Mouse (Mus musculus) myocyte (in vitro differentiated cells): ENCODE results near the gene Dnmt3a. TPM values are rescaled to one million over a fixed set of nuclear protein-coding genes. Genes with fewer than 3 reads are reported as not detected.
A peak's percentile ranks its signal among the peaks of the same experiment; 100 is the strongest.

Experiments used
- H3K27me3 ChIP-seq: one replicate; pipeline ENCODE4 v1.6.1; 2011; ENCODE audit not compliant: control insufficient read depth, insufficient read depth, insufficient read length
- H3K36me3 ChIP-seq: one replicate; pipeline ENCODE4 v1.6.1; 2011; ENCODE audit not compliant: control insufficient read depth, insufficient read depth
- H3K4me2 ChIP-seq: one replicate; pipeline ENCODE4 v1.6.1; 2011; ENCODE audit warnings: low read depth, control low read depth
- H3K4me3 ChIP-seq: one replicate; pipeline ENCODE4 v1.5.1; 2011; ENCODE audit warnings: mild to moderate bottlenecking, control low read depth, moderate library complexity
- H3K79me2 ChIP-seq: one replicate; pipeline ENCODE4 v1.6.1; 2011; ENCODE audit not compliant: control insufficient read depth, insufficient read depth
- H3ac ChIP-seq: one replicate; pipeline ENCODE4 v1.6.1; 2011; ENCODE audit not compliant: control insufficient read depth, insufficient read length
- CEBPB ChIP-seq: IDR thresholded peaks from 2 replicates; pipeline ENCODE4 v1.6.1; 2011; ENCODE audit warnings: mild to moderate bottlenecking, moderate library complexity; ENCODE audit not compliant: poor library complexity, insufficient read depth, severe bottlenecking
- E2F4 ChIP-seq: IDR thresholded peaks from one replicate; pipeline ENCODE4 v1.6.1; 2011; ENCODE audit warnings: mild to moderate bottlenecking, control low read depth, moderate library complexity; ENCODE audit not compliant: insufficient read depth
- MAX ChIP-seq: IDR thresholded peaks from one replicate; pipeline ENCODE4 v1.6.1; 2011; ENCODE audit warnings: low read depth, mild to moderate bottlenecking, control low read depth
- MYOD1 ChIP-seq, 3 experiments: IDR thresholded peaks; one replicate each; pipeline ENCODE4 v1.6.1; 2011; ENCODE audit warnings: control low read depth in 2 of 3, low read depth in 2 of 3, mild to moderate bottlenecking in 2 of 3, moderate library complexity in 1 of 3; ENCODE audit not compliant: insufficient read length in 2 of 3, control insufficient read depth in 1 of 3
- MYOG ChIP-seq, 3 experiments: IDR thresholded peaks; one replicate each; pipeline ENCODE4 v1.6.1; 2011; ENCODE audit warnings: control low read depth in 2 of 3, low read depth in 2 of 3, mild to moderate bottlenecking in 2 of 3; ENCODE audit not compliant: insufficient read length in 2 of 3, control insufficient read depth in 1 of 3, insufficient read depth in 1 of 3
- POLR2A ChIP-seq: IDR thresholded peaks from one replicate; pipeline ENCODE4 v1.6.1; 2011; ENCODE audit warnings: low read depth, mild to moderate bottlenecking, control low read depth, moderate library complexity; ENCODE audit not compliant: insufficient read length
- POLR2AphosphoS2 ChIP-seq: IDR thresholded peaks from one replicate; pipeline ENCODE4 v1.6.1; 2011; ENCODE audit warnings: low read depth, control low read depth; ENCODE audit not compliant: insufficient read length
- REST ChIP-seq: IDR thresholded peaks from one replicate; pipeline ENCODE4 v1.6.1; 2011; ENCODE audit warnings: mild to moderate bottlenecking, control low read depth, moderate library complexity; ENCODE audit not compliant: insufficient read depth, insufficient read length
- SRF ChIP-seq: IDR thresholded peaks from one replicate; pipeline ENCODE4 v1.6.1; 2011; ENCODE audit warnings: low read depth; ENCODE audit not compliant: control insufficient read depth, insufficient read length
- TCF12 ChIP-seq: IDR thresholded peaks from one replicate; pipeline ENCODE4 v1.6.1; 2011; ENCODE audit warnings: mild to moderate bottlenecking, control low read depth; ENCODE audit not compliant: poor library complexity, insufficient read depth, severe bottlenecking
- TCF3 ChIP-seq: IDR thresholded peaks from one replicate; pipeline ENCODE4 v1.6.1; 2011; ENCODE audit warnings: low read depth, control low read depth; ENCODE audit not compliant: insufficient read length
- USF1 ChIP-seq: IDR thresholded peaks from one replicate; pipeline ENCODE4 v1.6.1; 2011; ENCODE audit warnings: low read depth, mild to moderate bottlenecking, control low read depth, moderate library complexity
- polyA plus RNA-seq: library from polyadenylated mRNA; unstranded; fragments of >200 nt; fragmentation: generic; extraction: Trizol; gene quantifications from one replicate; pipeline ENCODE4 v1.2.1, GENCODE M21; 2012; ENCODE audit warnings: missing spikeins

Gene Dnmt3a
- polyA plus RNA-seq, 1 experiment = 4.6 TPM

DNA sequence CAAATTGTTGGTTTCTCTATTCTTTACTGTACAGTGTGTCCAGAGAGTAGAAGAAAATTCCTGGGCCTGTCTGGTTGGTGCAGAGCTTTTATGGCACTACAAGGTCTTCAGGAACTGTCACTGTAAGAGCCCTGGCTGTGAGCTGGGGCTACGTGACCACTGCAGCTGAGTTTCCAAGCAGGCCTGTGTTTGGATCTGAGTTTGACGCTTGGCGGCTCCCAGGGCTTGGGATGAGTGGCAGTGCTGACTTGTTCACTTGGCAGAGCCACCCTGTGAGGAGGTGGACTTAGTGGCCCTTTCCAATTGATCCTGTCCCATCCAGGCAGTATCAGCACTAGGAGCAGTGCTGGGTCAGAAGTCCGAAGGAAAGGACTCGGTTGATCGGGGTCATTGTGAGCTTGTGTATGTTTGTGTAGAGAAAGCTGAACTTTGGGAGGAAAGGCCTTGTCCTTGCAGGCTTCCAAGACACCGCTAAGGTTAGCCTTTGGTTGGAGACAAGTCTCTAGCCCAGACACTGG, 106.1 kb downstream of the Dnmt3a start:
- Histone ChIP-seq H3K4me2 (no peak overlapping the region), H3K36me3 (no peaks in the 10 kb centered on the region), H3K27me3 (no peaks in the 10 kb centered on the region), H3ac (no peak overlapping the region), H3K79me2 (no peaks in the 10 kb centered on the region), H3K4me3 (no peak overlapping the region)
- TF ChIP-seq POLR2A (no peak), MYOG (IDR thresholded peaks at IDR 0.05; ENCODE audit: control insufficient read depth in 1 of 3, insufficient read depth in 1 of 3, insufficient read length in 2 of 3, low read depth in 2 of 3) (no peak)

- Histone ChIP-seq H3ac (no peak overlapping the region), H3K36me3 (no peaks in the 10 kb centered on the region), H3K4me3 (no peak overlapping the region), H3K79me2 (no peaks in the 10 kb centered on the region), H3K4me2 (no peak overlapping the region), H3K27me3 (peaks cover 7% of the 10 kb centered on the region)
- TF ChIP-seq TCF12 = no peak
- TF ChIP-seq MYOG (IDR thresholded peaks at IDR 0.05; ENCODE audit: control insufficient read depth in 1 of 3, insufficient read depth in 1 of 3, insufficient read length in 2 of 3, low read depth in 2 of 3) = no peak
- TF ChIP-seq SRF = no peak
- TF ChIP-seq POLR2AphosphoS2 = no peak
- no peak for TF ChIP-seq CEBPB
- no peak for TF ChIP-seq E2F4
- TF ChIP-seq MAX = no peak
- no peak for TF ChIP-seq TCF3
- no peak for TF ChIP-seq MYOD1 (IDR thresholded peaks at IDR 0.05; ENCODE audit: control insufficient read depth in 1 of 3, insufficient read length in 2 of 3, low read depth in 2 of 3)
Measured at GRCm38 (mm10) chr12:3915852-3916251, 110.0 kb downstream of the Dnmt3a start.

DNA sequence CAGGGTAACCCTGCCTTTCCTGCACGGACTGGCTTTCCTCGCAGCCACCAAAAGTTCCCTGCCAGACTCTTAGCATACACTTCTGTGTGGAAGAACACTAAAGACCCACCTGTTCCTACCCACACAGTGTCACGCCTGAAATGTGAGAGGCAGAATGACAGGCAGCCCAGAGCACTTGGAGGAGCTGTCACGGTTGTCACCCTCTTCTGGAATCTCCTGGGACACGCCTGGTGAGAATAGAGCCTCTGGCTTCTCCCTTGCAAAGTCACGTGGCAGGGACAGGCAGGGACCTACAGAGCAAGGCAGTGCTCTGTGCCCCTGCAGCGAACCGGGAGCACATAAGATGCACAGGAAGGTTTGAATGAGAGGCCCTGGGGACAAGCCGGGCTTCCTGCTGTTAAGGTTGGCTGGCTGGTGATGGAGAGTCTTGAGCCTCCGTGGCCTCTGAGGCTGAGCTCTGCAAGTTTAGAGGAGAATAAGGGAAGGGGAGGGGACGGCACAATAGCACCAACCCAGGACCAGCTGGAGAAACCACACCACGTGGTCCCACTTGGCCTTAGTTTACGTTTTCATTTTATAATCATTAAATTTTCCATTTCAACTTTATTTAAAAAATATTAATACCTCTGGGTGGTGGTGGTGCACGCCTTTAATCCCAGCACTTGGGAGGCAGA, 112.0 kb downstream of the Dnmt3a start:
- Histone ChIP-seq H3K4me2 (no peak overlapping the region), H3ac (no peak overlapping the region), H3K27me3 (peaks cover 7% of the 10 kb centered on the region), H3K4me3 (no peak overlapping the region), H3K79me2 (no peaks in the 10 kb centered on the region), H3K36me3 (no peaks in the 10 kb centered on the region)
- TF ChIP-seq TCF12 (no peak), MAX (no peak), POLR2A (no peak), REST (no peak), E2F4 (no peak), POLR2AphosphoS2 (no peak), MYOG (IDR thresholded peaks at IDR 0.05; ENCODE audit: control insufficient read depth in 1 of 3, insufficient read depth in 1 of 3, insufficient read length in 2 of 3, low read depth in 2 of 3) (peak in 1 of 3 experiments; percentile 66), USF1 (peak; percentile 66), TCF3 (no peak), CEBPB (no peak), SRF (no peak), MYOD1 (IDR thresholded peaks at IDR 0.05; ENCODE audit: control insufficient read depth in 1 of 3, insufficient read length in 2 of 3, low read depth in 2 of 3) (peak in 2 of 3 experiments; percentile 13 to 69)

DNA sequence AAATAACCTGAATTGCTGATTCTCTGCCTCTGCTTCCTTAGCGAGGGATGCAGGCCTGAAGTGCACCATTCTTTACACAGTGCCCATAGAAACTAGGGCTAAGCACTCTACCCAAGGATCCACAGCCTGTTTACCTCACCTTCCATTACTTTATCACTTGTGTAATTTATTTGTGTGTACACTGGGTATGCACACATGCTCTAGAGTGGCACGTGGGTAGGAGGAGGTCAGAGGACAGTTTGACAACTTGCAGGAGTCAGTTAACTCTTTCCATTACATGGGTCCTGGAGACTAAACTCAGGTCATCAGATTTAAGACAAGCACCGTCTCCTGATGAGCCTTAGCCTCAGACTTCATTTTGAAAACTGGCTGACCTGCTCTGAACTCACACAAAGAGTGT, 112.8 kb downstream of the Dnmt3a start:
- TF ChIP-seq TCF12 = no peak
- no peak for TF ChIP-seq POLR2A
- no peak for TF ChIP-seq MAX
- no peak for TF ChIP-seq USF1
- no peak for TF ChIP-seq SRF
- TF ChIP-seq TCF3 = no peak
- no peak for TF ChIP-seq POLR2AphosphoS2
- no peak for TF ChIP-seq REST
- no peak for TF ChIP-seq MYOG (IDR thresholded peaks at IDR 0.05; ENCODE audit: control insufficient read depth in 1 of 3, insufficient read depth in 1 of 3, insufficient read length in 2 of 3, low read depth in 2 of 3)
- TF ChIP-seq CEBPB = no peak
- Histone ChIP-seq H3ac (no peak overlapping the region), H3K27me3 (peaks cover 7% of the 10 kb centered on the region), H3K4me2 (no peak overlapping the region), H3K4me3 (no peak overlapping the region), H3K79me2 (no peaks in the 10 kb centered on the region), H3K36me3 (no peaks in the 10 kb centered on the region)

- Histone ChIP-seq H3K79me2 (no peaks in the 10 kb centered on the region), H3K36me3 (no peaks in the 10 kb centered on the region), H3K4me2 (no peak overlapping the region), H3ac (no peak overlapping the region), H3K27me3 (peaks cover 7% of the 10 kb centered on the region), H3K4me3 (no peak overlapping the region)
- TF ChIP-seq TCF3 = no peak
- no peak for TF ChIP-seq E2F4
- TF ChIP-seq MAX = no peak
- TF ChIP-seq USF1 = no peak
- no peak for TF ChIP-seq SRF
- TF ChIP-seq REST = no peak
- no peak for TF ChIP-seq POLR2A
- TF ChIP-seq MYOD1 (IDR thresholded peaks at IDR 0.05; ENCODE audit: control insufficient read depth in 1 of 3, insufficient read length in 2 of 3, low read depth in 2 of 3) = no peak
- no peak for TF ChIP-seq MYOG (IDR thresholded peaks at IDR 0.05; ENCODE audit: control insufficient read depth in 1 of 3, insufficient read depth in 1 of 3, insufficient read length in 2 of 3, low read depth in 2 of 3)
- TF ChIP-seq CEBPB = no peak
- no peak for TF ChIP-seq TCF12
- no peak for TF ChIP-seq POLR2AphosphoS2
Measured at GRCm38 (mm10) chr12:3919423-3919822, 113.6 kb downstream of the Dnmt3a start.
